Mouse (Mus musculus) forebrain, embryonic 11.5 days (tissue): ENCODE results near the gene Vmn1r75. TPM values are rescaled to one million over a fixed set of nuclear protein-coding genes. Genes with fewer than 3 reads are reported as not detected.

Source experiments
- ATAC-seq: fragments of 200-750 bp; cut with Nextera tagmentation; replicated peaks from 2 replicates; pipeline ENCODE4 v1.8.0; 2017; ENCODE audit warnings: moderate TSS enrichment; ENCODE audit not compliant: low FRiP score
- DNase-seq: peaks from one replicate; pipeline ENCODE4 v3.0.0-alpha.2; 2017; ENCODE audit warnings: low spot score
- H3K27ac ChIP-seq: fragments of 300-500 bp; sonication (generic); 2 replicates; pipeline ENCODE4 v1.5.1; 2014; ENCODE audit warnings: low read depth, low read length
- H3K27me3 ChIP-seq: fragments of 300-500 bp; sonication (generic); 2 replicates; pipeline ENCODE4 v1.6.1; 2014; ENCODE audit warnings: mild to moderate bottlenecking, low read length, mixed read lengths; ENCODE audit not compliant: control insufficient read depth, insufficient read depth
- H3K36me3 ChIP-seq: fragments of 300-500 bp; sonication (generic); 2 replicates; pipeline ENCODE4 v1.6.1; 2014; ENCODE audit warnings: mild to moderate bottlenecking, low read length, moderate library complexity, mixed read lengths; ENCODE audit not compliant: control insufficient read depth, insufficient read depth
- H3K4me1 ChIP-seq: fragments of 300-500 bp; sonication (generic); replicated peaks from 2 replicates; pipeline ENCODE4 v1.6.1; 2014; ENCODE audit warnings: low read length, mixed read lengths; ENCODE audit not compliant: control insufficient read depth, insufficient read depth
- H3K4me2 ChIP-seq: fragments of 300-500 bp; sonication (generic); 2 replicates; pipeline ENCODE4 v1.6.1; 2014; ENCODE audit warnings: low read depth, mild to moderate bottlenecking, low read length, moderate library complexity, mixed read lengths; ENCODE audit not compliant: severe bottlenecking
- H3K4me3 ChIP-seq: fragments of 300-500 bp; sonication (generic); 2 replicates; pipeline ENCODE4 v1.5.1; 2014; ENCODE audit warnings: low read depth, low read length
- H3K9ac ChIP-seq: fragments of 300-500 bp; sonication (generic); 2 replicates; pipeline ENCODE4 v1.6.1; 2014; ENCODE audit warnings: low read length
- H3K9me3 ChIP-seq: fragments of 300-500 bp; sonication (generic); 2 replicates; pipeline ENCODE4 v1.6.1; 2016; ENCODE audit warnings: low read length, mixed read lengths; ENCODE audit not compliant: control insufficient read depth
- WGBS: fragments of 180-500 bp; shearing (Covaris S2); extraction: QIAGEN DNeasy Blood & Tissue Kit; methylation state at CpG from one replicate; pipeline ENCODE4 v1.1.7; 2014; 5-methylcytosine and 5-hydroxymethylcytosine counted together
- polyA plus RNA-seq: library from polyadenylated mRNA; unstranded; fragments of >200 nt; fragmentation: Nextera tagmentation; extraction: Ambion mirVana; gene quantifications from 2 replicates; pipeline ENCODE4 v1.2.1, GENCODE M21; 2014

Vmn1r75 gene
- polyA plus RNA-seq = not detected in 2 replicates

DNA sequence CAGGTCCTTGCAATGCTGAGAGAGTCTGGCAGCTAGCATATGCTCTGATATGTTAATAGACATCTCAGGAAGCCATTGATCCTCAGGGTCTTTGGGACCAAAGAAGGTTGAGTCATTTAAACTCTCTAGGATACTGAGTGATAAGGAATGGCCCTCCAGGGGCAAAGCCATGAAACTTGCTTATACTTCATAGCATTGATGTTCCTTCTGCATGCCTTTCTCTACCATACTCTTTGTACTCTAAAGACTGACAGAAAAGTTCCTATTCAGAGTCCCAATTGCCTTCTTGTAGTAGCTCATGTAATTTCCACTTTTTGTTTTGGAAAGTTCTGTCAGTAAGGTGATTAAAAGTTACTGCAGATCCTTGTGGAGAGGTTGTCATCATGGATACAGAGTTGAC lies at the start of gene Vmn1r75:
Vmn1r75 (plus strand) TSS at position 301 of the 400 bp plus-strand sequence.
- no peak for DNase-seq
- no peaks in the 10 kb centered on the region for H3K27me3 ChIP-seq

DNA sequence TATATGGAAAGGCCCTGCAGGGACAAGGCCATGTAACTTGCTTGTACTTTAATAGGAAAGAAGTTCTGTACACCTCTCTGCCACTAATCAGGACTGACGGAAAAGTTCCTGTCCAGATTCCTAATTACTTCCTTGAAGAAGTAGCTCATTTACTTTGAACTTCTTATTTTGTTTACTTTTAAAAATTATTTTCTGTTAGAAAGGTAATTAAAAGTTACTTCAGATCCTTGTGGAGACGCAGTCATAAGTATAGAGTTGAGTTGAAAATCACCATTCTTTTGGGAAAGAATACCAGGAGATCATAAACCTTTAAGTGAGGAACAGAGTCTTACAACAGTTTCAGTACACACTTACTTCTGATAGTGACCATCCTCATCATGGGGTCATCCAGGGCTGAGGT lies 40.8 kb upstream of the Vmn1r75 start, which contains the start of gene Vmn1r74:
Vmn1r74 (plus strand) TSS at position 301 of the 400 bp plus-strand sequence.
- no peak for ATAC-seq
- WGBS = 85% methylated on average over 2 of the region's 2 CpGs
- no peak within 1 kb of the TSS for H3K4me2 ChIP-seq

More for the DNA sequence above, at the start of gene Vmn1r75:
- H3K4me3 ChIP-seq = no peak within 1 kb of the TSS
- no peaks in the 10 kb centered on the region for H3K36me3 ChIP-seq
- no peak for ATAC-seq
- H3K4me2 ChIP-seq = no peak within 1 kb of the TSS
- no peaks in the 10 kb centered on the region; the same call in 1 of the 2 replicates for H3K9me3 ChIP-seq
- no peak within 1 kb of the TSS for H3K27ac ChIP-seq
- no peak within 1 kb of the TSS for H3K9ac ChIP-seq
- H3K4me1 ChIP-seq = no peaks in the 10 kb centered on the region

More for the DNA sequence above, 40.8 kb upstream of the Vmn1r75 start, which contains the start of gene Vmn1r74:
- Histone ChIP-seq H3K36me3 (no peaks in the 10 kb centered on the region), H3K4me3 (no peak within 1 kb of the TSS), H3K4me1 (no peaks in the 10 kb centered on the region), H3K27ac (no peak within 1 kb of the TSS), H3K9me3 (no peaks in the 10 kb centered on the region; the same call in 1 of the 2 replicates), H3K27me3 (no peaks in the 10 kb centered on the region), H3K9ac (no peak within 1 kb of the TSS)
- DNase-seq = no peak

Other genes starting within 250 kb of the Vmn1r75 start
- not detected in 2 replicates for gene Vmn1r72, start 194.5 kb upstream of the Vmn1r75 start, polyA plus RNA-seq
- not detected in 2 replicates for gene Vmn1r73, start 144.4 kb upstream of the Vmn1r75 start, polyA plus RNA-seq
- not detected in 2 replicates for gene Vmn1r74, start 40.6 kb upstream of the Vmn1r75 start, polyA plus RNA-seq
- not detected in 2 replicates for gene Vmn1r76, start 63.6 kb downstream of the Vmn1r75 start, polyA plus RNA-seq
- not detected in 2 replicates for gene Vmn1r77, start 162.1 kb downstream of the Vmn1r75 start, polyA plus RNA-seq